Mouse (Mus musculus): ENCODE measurements around the gene Vmn1r155. TPM values are rescaled to one million over a fixed set of nuclear protein-coding genes. Genes with fewer than 3 reads are reported as not detected.

The Vmn1r155 gene
- not detected in 2 replicates for polyA plus RNA-seq (2015; fragmentation: Nextera tagmentation; extraction: Ambion mirVana)

GRCm38 (mm10) chr7:22657718-22658117, at the start of gene Vmn1r155:
TSS of gene Vmn1r155 (plus strand) at chr7:22658018.

DNA sequence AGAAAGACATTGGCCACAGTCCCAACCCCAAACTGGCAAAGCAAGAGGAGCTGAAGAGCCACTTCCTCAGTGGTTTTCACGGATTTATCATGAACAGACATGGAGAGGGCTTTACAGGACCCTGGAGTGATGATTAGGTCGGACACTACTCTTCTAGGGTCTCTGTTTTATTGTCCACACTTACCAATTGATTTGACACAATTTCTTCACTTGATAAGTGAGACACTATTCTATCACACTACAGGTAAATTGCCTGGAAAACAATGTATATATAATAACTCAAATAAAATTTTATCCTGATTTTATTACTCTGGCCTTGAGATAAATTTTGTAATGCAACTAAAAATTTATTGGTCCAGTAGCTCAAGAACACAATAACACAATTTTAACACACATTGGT, 34.4 kb downstream of the Vmn1r155 start, which contains the start of gene Gm8693:
Gene Gm8693, minus strand, starts transcription at position 101 of the 400 bp plus-strand sequence.

Other genes starting within 250 kb of the Vmn1r155 start
- not detected in 2 replicates for gene Vmn1r148, start 244.4 kb upstream of the Vmn1r155 start, polyA plus RNA-seq (2015; fragmentation: Nextera tagmentation; extraction: Ambion mirVana)
- gene Vmn1r149, start 219.8 kb upstream of the Vmn1r155 start, polyA plus RNA-seq (2015; fragmentation: Nextera tagmentation; extraction: Ambion mirVana), result not detected in 2 replicates
- not detected in 2 replicates for gene Gm10665, start 193.9 kb upstream of the Vmn1r155 start, polyA plus RNA-seq (2015; fragmentation: Nextera tagmentation; extraction: Ambion mirVana)
- not detected in 2 replicates for gene Vmn1r151, start 158.3 kb upstream of the Vmn1r155 start, polyA plus RNA-seq (2015; fragmentation: Nextera tagmentation; extraction: Ambion mirVana)
- not detected in 2 replicates for gene Vmn1r152, start 135.1 kb upstream of the Vmn1r155 start, polyA plus RNA-seq (2015; fragmentation: Nextera tagmentation; extraction: Ambion mirVana)
- gene Gm8677, start 123.1 kb upstream of the Vmn1r155 start, polyA plus RNA-seq (2015; fragmentation: Nextera tagmentation; extraction: Ambion mirVana), result not detected in 2 replicates
- not detected in 2 replicates for gene Gm4201, start 92.7 kb upstream of the Vmn1r155 start, polyA plus RNA-seq (2015; fragmentation: Nextera tagmentation; extraction: Ambion mirVana)
- not detected in 2 replicates for gene Gm4565, start 69.9 kb upstream of the Vmn1r155 start, polyA plus RNA-seq (2015; fragmentation: Nextera tagmentation; extraction: Ambion mirVana)
- not detected in 2 replicates for gene Gm8693, start 34.3 kb downstream of the Vmn1r155 start, polyA plus RNA-seq (2015; fragmentation: Nextera tagmentation; extraction: Ambion mirVana)
- gene Gm4567, start 61.7 kb downstream of the Vmn1r155 start, polyA plus RNA-seq (2015; fragmentation: Nextera tagmentation; extraction: Ambion mirVana), result not detected in 2 replicates
- gene Vmn1r157, start 103.7 kb downstream of the Vmn1r155 start, polyA plus RNA-seq (2015; fragmentation: Nextera tagmentation; extraction: Ambion mirVana), result not detected in 2 replicates
- gene Vmn1r158, start 132.8 kb downstream of the Vmn1r155 start, polyA plus RNA-seq (2015; fragmentation: Nextera tagmentation; extraction: Ambion mirVana), result not detected in 2 replicates
- not detected in 2 replicates for gene Vmn1r159, start 185.6 kb downstream of the Vmn1r155 start, polyA plus RNA-seq (2015; fragmentation: Nextera tagmentation; extraction: Ambion mirVana)
- not detected in 2 replicates for gene Vmn1r160, start 213.2 kb downstream of the Vmn1r155 start, polyA plus RNA-seq (2015; fragmentation: Nextera tagmentation; extraction: Ambion mirVana)

Measured in spleen, postnatal 0 days (tissue).